In genomic region chr15:56810151-56810550, GRCm38 (mm10) we compare ENCODE assay signal across 8 mouse cellular contexts.
A peak's percentile ranks its signal among the peaks of the same experiment; 100 is the strongest.
DNase-seq lines count a peak whose midpoint lies in the region; ATAC-seq and TF ChIP-seq lines count a peak whose summit lies in the region.
"Had no signal": no experiment of that assay in that cellular context is flagged by ENCODE, and none has a peak within 500 bp of the region (broad histone marks: within the 10 kb centered on the region; RNA-seq: fewer than 3 reads in every experiment).

No protein-coding gene starts in this region.

- H3K4me1 ChIP-seq in kidney, embryonic 15.5 days, result peaks cover 6% of the 10 kb centered on the region; the same call in 1 of the 2 replicates
- H3K4me1 ChIP-seq in embryonic facial prominence, embryonic 12.5 days, result no peaks in the 10 kb centered on the region
- H3K4me1 ChIP-seq in hindbrain, postnatal 0 days (ENCODE audit: insufficient read depth, low read length), result no peaks in the 10 kb centered on the region
- H3K4me1 ChIP-seq in neural tube, embryonic 13.5 days (replicated peaks), result no peaks in the 10 kb centered on the region

- H3K4me3 ChIP-seq in kidney, embryonic 15.5 days (replicated peaks), result 0 out of 2 replicates have a peak overlapping the region, but pooled peaks have one; percentile 8
- no peak overlapping the region for H3K4me3 ChIP-seq in embryonic facial prominence, embryonic 12.5 days
- H3K4me3 ChIP-seq in hindbrain, postnatal 0 days (ENCODE audit: low read length), result no peak overlapping the region
- peak overlapping the region; percentile 18 for H3K4me3 ChIP-seq in neural tube, embryonic 13.5 days

- TF ChIP-seq CTCF in hindbrain, postnatal 0 days (IDR thresholded peaks at IDR 0.05; ENCODE audit: low read depth), result no peak

- H3K27me3 ChIP-seq in kidney, embryonic 15.5 days, result no peaks in the 10 kb centered on the region
- H3K27me3 ChIP-seq in embryonic facial prominence, embryonic 12.5 days, result no peaks in the 10 kb centered on the region
- H3K27me3 ChIP-seq in hindbrain, postnatal 0 days (ENCODE audit: insufficient read depth, low read length), result no peaks in the 10 kb centered on the region
- H3K27me3 ChIP-seq in neural tube, embryonic 13.5 days, result no peaks in the 10 kb centered on the region
- H3K27me3 ChIP-seq: Patski had no signal

- ATAC-seq in kidney, embryonic 15.5 days (replicated peaks; ENCODE audit: low FRiP score), result no peak
- ATAC-seq in embryonic facial prominence, embryonic 12.5 days (ENCODE audit: insufficient number of reproducible peaks, insufficient read depth, low FRiP score, low TSS enrichment), result no peak
- ATAC-seq in hindbrain, postnatal 0 days, result 0 out of 2 replicates have a peak, but pooled peaks have one; percentile 24
- ATAC-seq in neural tube, embryonic 13.5 days (ENCODE audit: low read depth), result no peak
- ATAC-seq: Patski had no signal

- WGBS in kidney, embryonic 15.5 days, result 45% methylated on average over 13 of the region's 13 CpGs
- WGBS in embryonic facial prominence, embryonic 12.5 days, result 49% methylated on average over 13 of the region's 13 CpGs
- WGBS in hindbrain, postnatal 0 days, result 44% methylated on average over 13 of the region's 13 CpGs
- 39% methylated on average over 13 of the region's 13 CpGs for WGBS in neural tube, embryonic 13.5 days

- peak overlapping the region; percentile 41 for H3K4me2 ChIP-seq in kidney, embryonic 15.5 days
- peak overlapping the region; percentile 28 for H3K4me2 ChIP-seq in embryonic facial prominence, embryonic 12.5 days (replicated peaks)
- H3K4me2 ChIP-seq in hindbrain, postnatal 0 days (ENCODE audit: low read depth, low read length), result peak overlapping the region; percentile 38; the same call in 1 of the 2 replicates
- H3K4me2 ChIP-seq in neural tube, embryonic 13.5 days, result peak overlapping the region; percentile 47

- DNase-seq in kidney, postnatal 10 days, result no peak
- peak; percentile 4 for DNase-seq in hindbrain, postnatal 0 days (ENCODE audit: low spot score)
- no peak for DNase-seq in spleen, adult 12 weeks (ENCODE audit: low spot score)
- no peak for DNase-seq in urinary bladder, postnatal 4 days (ENCODE audit: low spot score in 2 of 2)

- no peaks in the 10 kb centered on the region for H3K36me3 ChIP-seq in kidney, embryonic 15.5 days
- H3K36me3 ChIP-seq in embryonic facial prominence, embryonic 12.5 days, result no peaks in the 10 kb centered on the region
- no peaks in the 10 kb centered on the region for H3K36me3 ChIP-seq in hindbrain, postnatal 0 days (ENCODE audit: insufficient read depth, low read length)
- H3K36me3 ChIP-seq in neural tube, embryonic 13.5 days, result no peaks in the 10 kb centered on the region

- no peak overlapping the region for H3K9ac ChIP-seq in kidney, embryonic 15.5 days
- H3K9ac ChIP-seq in embryonic facial prominence, embryonic 12.5 days, result no peak overlapping the region
- no peak overlapping the region for H3K9ac ChIP-seq in hindbrain, postnatal 0 days (replicated peaks; ENCODE audit: low read length)
- H3K9ac ChIP-seq in neural tube, embryonic 13.5 days, result no peak overlapping the region

- H3K27ac ChIP-seq in kidney, embryonic 15.5 days, result no peak overlapping the region
- H3K27ac ChIP-seq in embryonic facial prominence, embryonic 12.5 days, result no peak overlapping the region
- H3K27ac ChIP-seq in hindbrain, postnatal 0 days, result no peak overlapping the region
- H3K27ac ChIP-seq in neural tube, embryonic 13.5 days (replicated peaks), result no peak overlapping the region

- no peaks in the 10 kb centered on the region for H3K9me3 ChIP-seq in kidney, embryonic 15.5 days (replicated peaks)
- no peaks in the 10 kb centered on the region for H3K9me3 ChIP-seq in embryonic facial prominence, embryonic 12.5 days
- no peaks in the 10 kb centered on the region for H3K9me3 ChIP-seq in hindbrain, postnatal 0 days (ENCODE audit: low read length)
- no peaks in the 10 kb centered on the region for H3K9me3 ChIP-seq in neural tube, embryonic 13.5 days

Comparison
In these comparisons a context has a peak if more than half of its experiments do, and no peak if none do; other contexts are left out.
1. H3K4me3 ChIP-seq: peak in kidney, embryonic 15.5 days (single experiment) and neural tube, embryonic 13.5 days (single experiment); none in embryonic facial prominence, embryonic 12.5 days (single experiment) and hindbrain, postnatal 0 days (single experiment).
2. Peak in every context shown above with its lines, with median percentiles within 50 percentile points of each other: H3K4me2 ChIP-seq.